Mouse (Mus musculus): ENCODE measurements around the gene Gm45713. TPM values are rescaled to one million over a fixed set of nuclear protein-coding genes. Genes with fewer than 3 reads are reported as not detected.
A peak's percentile ranks its signal among the peaks of the same experiment; 100 is the strongest.
"Not testable (repeated sequence)": the region's sequence is repeated elsewhere in the genome, so short reads cannot be mapped to it uniquely, and the experiment has no call there.

The Gm45713 gene
- polyA plus RNA-seq, 1 experiment from 2014 or later = 0.12 TPM

GRCm38 (mm10) chr7:45174567-45175280, 38.7 kb upstream of the Gm45713 start:
- 3% methylated on average over 29 of the region's 29 CpGs for WGBS
- Histone ChIP-seq H3K9ac (replicated peaks) (no peak overlapping the region), H3K36me3 (no peaks in the 10 kb centered on the region), H3K4me3 (replicated peaks) (peak overlapping the region; percentile 14; the same call in 1 of the 2 replicates), H3K9me3 (replicated peaks) (no peaks in the 10 kb centered on the region), H3K4me2 (peak overlapping the region; percentile 39), H3K4me1 (peaks cover 14% of the 10 kb centered on the region), H3K27me3 (replicated peaks) (peaks cover 87% of the 10 kb centered on the region), H3K27ac (replicated peaks) (no peak overlapping the region)
- ATAC-seq (ENCODE audit: low FRiP score) = no peak

GRCm38 (mm10) chr7:45173772-45174171, 37.7 kb upstream of the Gm45713 start:
- Histone ChIP-seq H3K27me3 (replicated peaks) (peaks cover 87% of the 10 kb centered on the region), H3K4me1 (peaks cover 16% of the 10 kb centered on the region)
- not testable (repeated sequence) for ATAC-seq (ENCODE audit: low FRiP score); H3K4me2 ChIP-seq; H3K4me3 ChIP-seq (replicated peaks); H3K9ac ChIP-seq (replicated peaks); H3K9me3 ChIP-seq (replicated peaks); H3K36me3 ChIP-seq; H3K27ac ChIP-seq (replicated peaks)
- 70% methylated on average over 1 of the region's 1 CpGs for WGBS

GRCm38 (mm10) chr7:45172974-45173373, 36.9 kb upstream of the Gm45713 start:
- Histone ChIP-seq H3K36me3 (no peaks in the 10 kb centered on the region), H3K9ac (replicated peaks) (no peak overlapping the region), H3K9me3 (replicated peaks) (no peaks in the 10 kb centered on the region), H3K4me1 (peaks cover 24% of the 10 kb centered on the region), H3K27ac (replicated peaks) (no peak overlapping the region), H3K4me3 (replicated peaks) (no peak overlapping the region), H3K27me3 (replicated peaks) (peaks cover 87% of the 10 kb centered on the region), H3K4me2 (no peak overlapping the region)
- no peak for ATAC-seq (ENCODE audit: low FRiP score)
- 60% methylated on average over 7 of the region's 7 CpGs for WGBS

GRCm38 (mm10) chr7:45169495-45169894, 33.5 kb upstream of the Gm45713 start:
- no peak for ATAC-seq (ENCODE audit: low FRiP score)
- Histone ChIP-seq H3K4me1 (peaks cover 15% of the 10 kb centered on the region), H3K9ac (replicated peaks) (no peak overlapping the region), H3K4me3 (replicated peaks) (no peak overlapping the region), H3K9me3 (replicated peaks) (no peaks in the 10 kb centered on the region), H3K27me3 (replicated peaks) (peaks cover 87% of the 10 kb centered on the region), H3K27ac (replicated peaks) (no peak overlapping the region), H3K4me2 (no peak overlapping the region), H3K36me3 (no peaks in the 10 kb centered on the region)
- WGBS = 92% methylated on average over 3 of the region's 3 CpGs

- H3K36me3 ChIP-seq = no peaks in the 10 kb centered on the region
- H3K27ac ChIP-seq (replicated peaks) = no peak overlapping the region
- peaks cover 88% of the 10 kb centered on the region for H3K27me3 ChIP-seq (replicated peaks)
- H3K9me3 ChIP-seq (replicated peaks) = no peaks in the 10 kb centered on the region
- H3K4me1 ChIP-seq = peaks cover 20% of the 10 kb centered on the region
- no peak overlapping the region for H3K9ac ChIP-seq (replicated peaks)
- H3K4me3 ChIP-seq (replicated peaks) = peak overlapping the region; percentile 17; the same call in 1 of the 2 replicates
- H3K4me2 ChIP-seq = peak overlapping the region; percentile 40
- no peak for ATAC-seq (ENCODE audit: low FRiP score)
- WGBS = 7% methylated on average over 24 of the region's 24 CpGs
These were observed 32.6 kb upstream of the Gm45713 start for GRCm38 (mm10) chr7:45168656-45169055.

- no peak overlapping the region for H3K4me3 ChIP-seq (replicated peaks)
- H3K36me3 ChIP-seq = no peaks in the 10 kb centered on the region
- WGBS = 4% methylated on average over 19 of the region's 19 CpGs
- no peak for ATAC-seq (ENCODE audit: low FRiP score)
- H3K27me3 ChIP-seq (replicated peaks) = peaks cover 94% of the 10 kb centered on the region
- H3K4me1 ChIP-seq = peaks cover 22% of the 10 kb centered on the region
- no peaks in the 10 kb centered on the region for H3K9me3 ChIP-seq (replicated peaks)
- no peak overlapping the region for H3K27ac ChIP-seq (replicated peaks)
- no peak overlapping the region for H3K4me2 ChIP-seq
- H3K9ac ChIP-seq (replicated peaks) = no peak overlapping the region
These were observed 31.9 kb upstream of the Gm45713 start for GRCm38 (mm10) chr7:45167761-45168445.

GRCm38 (mm10) chr7:45166950-45167401, 30.9 kb upstream of the Gm45713 start:
- WGBS = 30% methylated on average over 10 of the region's 10 CpGs
- peaks cover 30% of the 10 kb centered on the region for H3K4me1 ChIP-seq
- H3K4me2 ChIP-seq = no peak overlapping the region
- H3K4me3 ChIP-seq (replicated peaks) = no peak overlapping the region
- no peaks in the 10 kb centered on the region for H3K36me3 ChIP-seq
- no peak overlapping the region for H3K9ac ChIP-seq (replicated peaks)
- H3K27me3 ChIP-seq (replicated peaks) = peaks cover 95% of the 10 kb centered on the region
- H3K27ac ChIP-seq (replicated peaks) = no peak overlapping the region
- ATAC-seq (ENCODE audit: low FRiP score) = no peak
- H3K9me3 ChIP-seq (replicated peaks) = no peaks in the 10 kb centered on the region

GRCm38 (mm10) chr7:45165701-45166100, 29.7 kb upstream of the Gm45713 start:
- no peak overlapping the region for H3K9ac ChIP-seq (replicated peaks)
- no peak for ATAC-seq (ENCODE audit: low FRiP score)
- peaks cover 33% of the 10 kb centered on the region for H3K4me1 ChIP-seq
- peaks cover 83% of the 10 kb centered on the region for H3K27me3 ChIP-seq (replicated peaks)
- no peak overlapping the region for H3K27ac ChIP-seq (replicated peaks)
- 53% methylated on average over 11 of the region's 11 CpGs for WGBS
- 0 out of 2 replicates have a peak, but pooled peaks cover 3% of the 10 kb centered on the region for H3K36me3 ChIP-seq
- no peak overlapping the region for H3K4me3 ChIP-seq (replicated peaks)
- H3K4me2 ChIP-seq = no peak overlapping the region
- H3K9me3 ChIP-seq (replicated peaks) = no peaks in the 10 kb centered on the region

- H3K27me3 ChIP-seq (replicated peaks) = peaks cover 75% of the 10 kb centered on the region
- H3K36me3 ChIP-seq = peaks cover 10% of the 10 kb centered on the region; the same call in 1 of the 2 replicates
- H3K9me3 ChIP-seq (replicated peaks) = no peaks in the 10 kb centered on the region
- no peak for ATAC-seq (ENCODE audit: low FRiP score)
- no peak overlapping the region for H3K9ac ChIP-seq (replicated peaks)
- H3K27ac ChIP-seq (replicated peaks) = no peak overlapping the region
- 66% methylated on average over 5 of the region's 5 CpGs for WGBS
- H3K4me1 ChIP-seq = peaks cover 33% of the 10 kb centered on the region
- H3K4me2 ChIP-seq = no peak overlapping the region
- H3K4me3 ChIP-seq (replicated peaks) = no peak overlapping the region
These were observed 28.8 kb upstream of the Gm45713 start for GRCm38 (mm10) chr7:45164833-45165232.

- Histone ChIP-seq H3K9ac (replicated peaks) (peak within 1 kb of the TSS; percentile 42; the same call in 1 of the 2 replicates), H3K27me3 (replicated peaks) (peaks cover 66% of the 10 kb centered on the region), H3K4me2 (peak within 1 kb of the TSS; percentile 84), H3K27ac (replicated peaks) (no peak within 1 kb of the TSS), H3K4me3 (replicated peaks) (peak within 1 kb of the TSS; percentile 35), H3K9me3 (replicated peaks) (no peaks in the 10 kb centered on the region), H3K36me3 (peaks cover 19% of the 10 kb centered on the region), H3K4me1 (peaks cover 32% of the 10 kb centered on the region)
- ATAC-seq (ENCODE audit: low FRiP score) = no peak
- under 1% methylated on average over 35 of the region's 41 CpGs for WGBS
These were observed 27.9 kb upstream of the Gm45713 start, which contains the start of gene Slc17a7 for GRCm38 (mm10) chr7:45163735-45164490. Gene Slc17a7 (plus strand): TSS chr7:45163949.

- Histone ChIP-seq H3K27ac (replicated peaks) (no peak overlapping the region), H3K9ac (replicated peaks) (no peak overlapping the region), H3K4me1 (peaks cover 24% of the 10 kb centered on the region), H3K4me3 (replicated peaks) (no peak overlapping the region), H3K4me2 (peak overlapping the region; percentile 84; the same call in 1 of the 2 replicates), H3K9me3 (replicated peaks) (no peaks in the 10 kb centered on the region), H3K27me3 (replicated peaks) (peaks cover 58% of the 10 kb centered on the region), H3K36me3 (peaks cover 27% of the 10 kb centered on the region)
- 75% methylated on average over 9 of the region's 9 CpGs for WGBS
- no peak for ATAC-seq (ENCODE audit: low FRiP score)
These were observed 27.1 kb upstream of the Gm45713 start for GRCm38 (mm10) chr7:45162996-45163615.

Data from neural tube, embryonic 15.5 days (tissue).